Mouse (Mus musculus) intestine, postnatal 0 days (tissue): ENCODE measurements at regions not wholly inside any gene's neighbourhood (a gene's known extent, or its start where the extent isn't known, plus 50 kb on each side); places are given as distances from the start of the nearest gene placed in this dataset.

Experiments used
- ATAC-seq: fragments of 200-750 bp; cut with Nextera tagmentation; 2 replicates; pipeline ENCODE4 v1.8.0; 2017; ENCODE audit warnings: mild to moderate bottlenecking, moderate TSS enrichment, moderate library complexity
- H3K27ac ChIP-seq: fragments of 300-500 bp; sonication (generic); 2 replicates; pipeline ENCODE4 v1.5.1; 2014; ENCODE audit warnings: mild to moderate bottlenecking, low read depth, low read length, moderate library complexity
- H3K27me3 ChIP-seq: fragments of 300-500 bp; sonication (generic); replicated peaks from 2 replicates; pipeline ENCODE4 v1.6.1; 2014; ENCODE audit warnings: low read length, mixed read lengths; ENCODE audit not compliant: control insufficient read depth, insufficient read depth
- H3K36me3 ChIP-seq: fragments of 300-500 bp; sonication (generic); 2 replicates; pipeline ENCODE4 v1.6.1; 2014; ENCODE audit warnings: mild to moderate bottlenecking, moderate library complexity; ENCODE audit not compliant: control insufficient read depth, insufficient read depth
- H3K4me1 ChIP-seq: fragments of 300-500 bp; sonication (generic); replicated peaks from 2 replicates; pipeline ENCODE4 v1.6.1; 2014; ENCODE audit warnings: antibody characterized with exemption, low read length, mixed read lengths; ENCODE audit not compliant: control insufficient read depth, insufficient read depth
- H3K4me2 ChIP-seq: fragments of 300-500 bp; sonication (generic); replicated peaks from 2 replicates; pipeline ENCODE4 v1.6.1; 2014; ENCODE audit warnings: low read depth, mild to moderate bottlenecking, moderate library complexity
- H3K4me3 ChIP-seq: fragments of 300-500 bp; sonication (generic); 2 replicates; pipeline ENCODE4 v1.5.1; 2014; ENCODE audit warnings: low read depth, low read length
- H3K9ac ChIP-seq: fragments of 300-500 bp; sonication (generic); 2 replicates; pipeline ENCODE4 v1.6.1; 2014; ENCODE audit warnings: mild to moderate bottlenecking, low read depth, low read length
- H3K9me3 ChIP-seq: fragments of 300-500 bp; sonication (generic); 2 replicates; pipeline ENCODE4 v1.6.1; 2016; ENCODE audit warnings: mixed run types; ENCODE audit not compliant: control insufficient read depth
- CTCF ChIP-seq: sonication (generic); IDR thresholded peaks from 2 replicates; pipeline ENCODE4 v1.5.1; 2016; ENCODE audit warnings: low read depth, mild to moderate bottlenecking, control low read depth, antibody characterized with exemption, moderate library complexity
- WGBS: fragments of 180-500 bp; shearing (Covaris S2); extraction: QIAGEN DNeasy Blood & Tissue Kit; methylation state at CpG from one replicate; pipeline ENCODE4 v1.1.7; 2014; 5-methylcytosine and 5-hydroxymethylcytosine counted together

DNA sequence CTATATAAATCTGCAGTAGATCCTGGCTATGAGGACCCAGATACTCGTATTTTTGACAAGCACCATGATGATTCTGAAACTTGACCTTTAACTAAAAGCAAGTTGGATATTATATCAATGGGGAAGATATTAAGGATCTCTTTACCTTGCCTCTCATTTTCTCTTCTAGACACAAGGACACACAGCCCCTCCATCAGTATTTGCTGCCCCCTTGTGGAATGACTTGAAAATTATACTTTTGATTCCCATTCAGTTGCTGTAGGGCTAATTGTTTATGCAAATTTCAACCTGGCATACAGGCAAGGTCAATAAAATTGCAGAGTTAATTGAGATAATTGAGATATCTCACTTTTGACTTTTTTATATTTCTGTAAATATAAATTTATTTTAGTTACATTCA lies 375.5 kb downstream of the Nap1l3 start:
- Histone ChIP-seq H3K27me3 (no peaks in the 10 kb centered on the region), H3K27ac (no peak overlapping the region), H3K4me3 (no peak overlapping the region), H3K4me1 (no peaks in the 10 kb centered on the region), H3K9me3 (no peaks in the 10 kb centered on the region), H3K36me3 (no peaks in the 10 kb centered on the region), H3K4me2 (no peak overlapping the region), H3K9ac (no peak overlapping the region)
- peak; percentile 64 for TF ChIP-seq CTCF
- 55% methylated on average over 1 of the region's 1 CpGs for WGBS
- no peak for ATAC-seq
